Mouse (Mus musculus) embryo, embryonic 10 days (tissue): Measurements from ENCODE around the gene Ppt1.
"Not testable (repeated sequence)": the region's sequence is repeated elsewhere in the genome, so short reads cannot be mapped to it uniquely, and the experiment has no call there.

Experiments used
- DNase-seq: peaks from one replicate; pipeline ENCODE4 v3.0.0-alpha.2; 2015; ENCODE audit warnings: low spot score

Ppt1 gene

DNA sequence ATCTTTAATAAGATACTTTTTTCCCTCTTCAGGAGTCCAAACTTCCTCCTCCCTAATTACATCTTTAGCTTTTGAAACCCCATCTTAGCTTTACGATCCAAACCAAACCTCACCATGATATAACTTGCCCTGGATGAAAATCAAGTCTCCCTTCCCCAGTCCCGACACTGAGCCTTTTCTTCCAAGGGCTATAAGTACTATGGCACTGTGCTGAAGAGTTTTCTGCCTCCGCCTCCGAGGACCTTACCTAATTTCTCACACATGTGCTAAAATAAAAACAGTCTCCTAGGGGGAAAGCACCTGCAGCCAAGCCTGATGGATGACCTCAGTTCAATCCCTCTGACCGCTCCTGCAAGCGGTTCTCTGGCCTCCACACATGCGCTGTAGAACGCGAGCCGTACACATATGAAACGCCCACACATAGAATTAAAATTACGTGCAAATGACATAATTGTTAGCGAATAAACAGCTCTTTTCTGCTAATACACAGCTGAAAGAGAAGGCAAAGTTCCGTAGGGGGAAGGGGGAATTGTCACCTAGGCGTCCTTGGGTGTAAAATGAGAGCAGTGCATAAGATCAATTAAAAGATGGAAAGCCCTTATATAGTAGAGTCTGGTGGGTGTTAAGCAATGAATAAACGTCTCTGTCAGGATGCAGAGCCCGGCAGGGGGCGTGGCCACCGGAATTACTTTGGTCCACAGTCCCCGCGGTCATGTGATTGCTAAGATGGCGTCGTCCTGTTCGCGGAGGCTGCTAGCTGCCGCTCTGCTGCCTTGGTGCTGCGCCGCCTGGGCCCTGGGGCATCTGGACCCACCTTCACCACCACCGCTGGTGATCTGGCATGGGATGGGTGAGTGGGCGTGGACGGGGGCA is at the start of gene Ppt1:
Gene Ppt1, plus strand, starts transcription at position 713 of the 873 bp plus-strand sequence.
- peak; percentile 95 for DNase-seq

DNA sequence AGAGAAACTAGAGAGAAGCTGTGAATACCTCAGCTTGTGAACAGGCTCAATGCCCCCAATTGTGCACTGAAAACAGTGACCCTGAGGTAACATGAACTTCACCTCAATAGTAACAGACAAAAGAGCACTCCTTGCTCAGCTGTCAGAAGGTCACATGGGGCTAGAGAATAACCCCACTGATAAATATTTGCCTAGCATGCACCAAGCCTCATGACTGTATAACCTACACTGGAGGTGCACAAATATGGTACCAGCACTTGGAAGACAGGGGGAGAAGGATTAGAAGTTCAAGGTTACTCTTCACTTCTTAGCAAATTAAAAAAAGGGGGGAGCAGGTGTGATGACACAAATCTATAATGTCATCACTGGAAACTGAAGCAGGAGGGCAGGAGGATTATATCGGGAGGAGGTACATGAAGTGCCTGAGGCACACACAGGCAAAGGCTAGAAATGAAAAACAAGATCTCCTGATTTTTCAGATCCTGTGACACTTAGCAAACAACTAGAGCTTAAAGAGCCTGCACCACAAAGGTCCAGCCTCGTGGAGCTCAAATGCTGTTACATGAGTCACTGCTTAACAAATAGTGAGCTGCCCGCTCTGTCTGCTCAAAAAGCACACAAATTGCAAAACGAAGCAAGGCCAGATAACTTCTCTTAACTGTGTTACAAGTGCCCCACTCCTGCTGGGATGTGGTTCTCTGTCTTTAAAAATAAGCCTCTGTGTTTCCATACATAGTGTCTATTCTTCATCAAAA is 46.5 kb upstream of the Ppt1 start:
- DNase-seq, result no peak

DNA sequence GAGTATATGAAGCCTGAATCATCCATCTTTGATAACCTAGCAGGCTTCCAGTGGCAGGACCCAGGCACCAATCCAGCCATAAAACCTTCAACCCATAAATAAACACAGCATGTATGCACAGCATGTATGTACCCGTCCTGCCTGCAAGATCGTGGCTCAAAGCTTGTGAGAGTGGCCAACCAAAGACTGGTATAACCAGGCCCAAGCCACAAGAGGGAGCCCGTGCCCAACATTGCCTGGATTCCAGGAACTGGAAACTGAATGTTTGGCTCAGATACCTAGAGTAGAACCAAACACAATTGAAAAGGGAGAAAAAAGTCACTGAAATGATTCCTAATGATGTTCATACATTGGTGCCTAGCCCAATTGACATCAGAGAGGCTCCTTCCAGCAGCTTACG is 27.9 kb upstream of the Ppt1 start:
- peak; percentile 89 for DNase-seq

DNA sequence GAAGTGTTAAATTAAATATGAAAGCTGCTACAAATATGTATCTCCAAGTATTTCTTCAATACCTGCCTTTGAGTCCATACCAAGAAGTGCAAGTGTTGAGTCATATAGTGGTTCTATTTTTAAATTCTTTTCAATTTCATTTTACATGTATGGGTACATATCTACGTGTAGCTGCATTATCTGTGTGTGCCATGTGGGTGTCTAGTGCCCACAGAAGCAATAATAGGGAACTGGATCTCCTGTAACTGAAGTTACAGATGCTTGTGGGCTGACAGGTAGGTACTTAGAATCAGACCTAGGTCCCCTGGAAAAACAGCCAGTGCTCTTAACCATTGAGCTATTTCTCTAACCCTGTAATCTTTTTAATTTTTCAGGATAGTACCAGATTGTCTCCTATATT is 24.9 kb upstream of the Ppt1 start:
- DNase-seq, result no peak

DNA sequence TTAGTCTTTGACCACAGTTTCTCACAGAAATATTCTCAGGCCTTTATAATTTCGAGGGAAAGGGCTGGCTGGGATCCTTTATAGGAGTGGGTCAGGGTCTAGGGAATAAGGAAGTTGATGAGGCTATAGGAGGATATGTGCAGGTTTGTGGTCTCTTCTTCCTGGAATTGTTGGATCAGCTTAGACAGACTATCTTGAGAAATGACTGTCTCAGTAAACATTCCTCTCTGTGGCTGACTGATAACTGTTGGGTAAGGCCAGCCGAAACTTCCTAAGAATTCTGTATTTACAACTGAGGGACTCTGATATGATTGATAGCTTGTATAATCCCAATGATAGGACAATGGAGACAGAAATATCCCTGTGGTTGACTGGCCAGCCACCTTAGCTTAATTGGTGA is 24.2 kb upstream of the Ppt1 start:
- DNase-seq, result no peak

DNA sequence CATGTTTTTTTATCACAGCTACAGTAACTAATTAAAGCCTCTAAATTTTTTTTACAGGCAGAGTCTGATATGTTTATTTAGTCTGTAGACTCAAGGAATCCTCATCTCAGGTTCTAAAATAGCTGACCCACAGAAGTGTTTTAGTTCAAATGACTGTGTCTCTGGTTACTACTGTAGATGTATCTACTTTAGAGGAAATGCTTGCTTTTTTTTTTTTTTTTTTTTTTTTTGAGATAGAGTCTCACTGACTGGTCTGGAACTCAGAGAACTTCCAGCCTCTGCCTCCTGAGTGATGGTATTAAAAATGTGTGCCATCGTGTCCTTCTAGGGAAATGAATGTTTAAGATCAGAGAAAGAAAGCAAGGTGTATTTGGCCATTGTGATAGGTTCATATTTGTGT is 19.8 kb upstream of the Ppt1 start:
- no peak for DNase-seq

DNA sequence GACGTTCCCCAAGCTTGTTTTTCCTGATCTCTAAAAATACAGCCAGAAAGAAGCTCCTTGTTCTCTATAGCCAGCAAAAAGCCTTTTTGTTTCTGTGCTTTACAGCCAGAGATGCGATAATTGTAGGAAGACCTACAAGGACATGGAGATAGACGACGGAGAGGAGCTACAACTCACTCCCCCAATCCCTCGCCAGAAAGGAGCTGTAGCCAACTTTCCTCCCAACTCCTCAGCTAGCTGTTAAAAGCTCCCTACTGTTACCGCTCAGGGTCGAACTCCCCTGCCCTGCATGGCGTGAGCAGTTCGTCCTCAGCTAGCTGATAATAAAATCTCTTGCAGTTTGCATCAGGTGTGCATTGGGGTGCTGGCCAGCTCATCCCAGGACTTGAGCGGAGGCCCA is 15.1 kb upstream of the Ppt1 start:
- not testable (repeated sequence) for DNase-seq

DNA sequence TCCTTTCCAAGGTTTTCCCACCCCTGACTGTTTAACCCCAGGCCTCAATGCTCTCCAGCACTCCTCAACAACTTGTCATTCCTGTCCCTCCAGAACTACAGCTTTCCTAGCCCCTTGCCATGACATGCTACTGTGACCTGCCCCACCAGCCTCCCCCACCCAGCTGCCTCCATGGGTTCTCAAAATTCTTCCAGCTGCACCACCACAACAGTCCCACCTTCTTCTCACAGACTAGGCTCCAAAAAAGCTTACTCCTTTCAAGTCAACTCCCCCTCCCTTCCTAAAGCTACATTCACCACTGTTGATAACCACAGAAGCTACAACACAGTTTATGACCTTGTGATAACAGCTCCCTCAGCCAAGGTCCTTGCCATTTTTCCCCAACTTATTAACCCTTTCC is 8.4 kb upstream of the Ppt1 start:
- DNase-seq, result no peak

DNA sequence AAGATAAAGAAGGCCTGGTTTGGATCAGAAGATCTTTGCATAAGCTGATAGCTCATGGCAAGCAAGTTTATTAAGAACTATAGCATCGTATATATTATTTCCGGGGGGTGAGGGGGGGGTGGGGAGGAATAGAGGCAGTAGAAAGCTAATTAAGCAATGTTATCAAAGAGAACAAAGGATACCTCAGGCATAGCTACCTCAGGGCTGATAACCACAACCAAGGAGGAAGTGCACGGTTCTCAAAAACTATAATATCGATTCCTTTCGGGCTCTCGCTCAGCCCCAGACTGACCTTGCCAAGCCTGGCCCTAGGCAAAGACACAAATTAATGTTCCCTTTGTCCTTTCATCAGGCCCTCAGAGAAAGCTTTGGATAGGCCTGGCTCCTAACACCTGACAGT is 6.7 kb upstream of the Ppt1 start:
- DNase-seq, result no peak

DNA sequence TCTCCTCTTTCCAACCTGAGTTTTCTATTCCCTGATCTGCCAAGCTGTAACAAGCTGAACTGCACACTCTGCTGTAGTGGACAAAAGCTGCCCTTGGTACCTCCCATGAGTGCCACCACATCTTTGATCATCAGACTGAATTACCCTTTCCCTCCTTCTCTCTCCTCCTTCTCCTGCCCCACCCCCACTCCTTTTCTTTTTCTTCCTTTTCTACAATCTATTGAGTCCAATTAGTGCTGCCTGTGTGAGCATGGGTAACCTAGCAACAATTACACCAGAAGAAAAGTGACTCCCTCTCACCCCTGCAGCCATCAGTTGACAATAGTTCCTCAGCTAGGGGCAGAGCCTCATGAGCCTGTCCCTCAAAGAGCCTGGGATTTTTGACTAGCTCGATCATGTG is 4.2 kb upstream of the Ppt1 start:
- DNase-seq, result peak; percentile 84

DNA sequence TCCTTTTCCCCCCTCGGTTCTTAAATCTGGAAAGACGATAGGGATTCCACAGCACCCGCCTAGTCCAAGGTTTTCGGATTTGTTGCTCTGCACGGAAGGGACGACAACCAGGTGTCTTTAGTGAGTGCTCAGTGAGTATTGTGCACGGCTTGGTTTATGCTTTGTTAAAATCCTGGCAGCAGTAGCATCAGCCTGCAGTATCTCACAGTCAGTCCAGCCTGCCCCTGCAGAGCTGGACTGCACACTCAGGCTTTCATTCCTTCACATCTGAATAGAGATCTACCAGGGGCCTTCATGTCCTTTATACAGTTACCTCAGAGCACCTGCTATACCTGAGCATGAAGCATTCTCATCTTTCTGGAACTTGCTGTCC is 347 bp downstream of the Ppt1 start:
- DNase-seq, result no peak

DNA sequence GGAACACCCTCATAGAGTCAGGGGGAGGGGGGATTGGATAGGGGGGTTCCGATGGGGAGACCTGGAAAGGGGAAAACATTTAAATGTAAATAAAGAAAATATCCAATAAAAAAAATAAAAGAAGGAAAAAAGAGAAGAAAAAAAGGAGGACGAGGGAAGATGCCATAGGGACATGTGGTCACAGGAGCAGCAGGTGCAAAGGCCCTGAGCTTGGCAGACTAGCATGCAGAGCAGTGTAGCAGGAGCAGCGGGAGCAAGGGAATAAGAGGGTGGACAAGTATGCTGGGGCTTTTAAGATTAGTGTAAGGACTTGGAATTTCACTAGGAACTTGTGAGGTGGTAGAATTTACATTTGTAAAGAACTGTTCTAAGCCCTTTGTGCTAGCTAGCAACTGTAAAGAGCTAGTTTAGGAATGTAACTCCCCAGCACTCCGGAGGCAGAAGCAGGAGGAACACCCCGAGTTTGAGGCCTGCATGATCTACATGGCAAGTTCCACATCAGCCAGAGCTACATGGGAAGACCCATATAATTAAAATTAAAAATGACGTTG is 1.2 kb downstream of the Ppt1 start:
- no peak for DNase-seq

DNA sequence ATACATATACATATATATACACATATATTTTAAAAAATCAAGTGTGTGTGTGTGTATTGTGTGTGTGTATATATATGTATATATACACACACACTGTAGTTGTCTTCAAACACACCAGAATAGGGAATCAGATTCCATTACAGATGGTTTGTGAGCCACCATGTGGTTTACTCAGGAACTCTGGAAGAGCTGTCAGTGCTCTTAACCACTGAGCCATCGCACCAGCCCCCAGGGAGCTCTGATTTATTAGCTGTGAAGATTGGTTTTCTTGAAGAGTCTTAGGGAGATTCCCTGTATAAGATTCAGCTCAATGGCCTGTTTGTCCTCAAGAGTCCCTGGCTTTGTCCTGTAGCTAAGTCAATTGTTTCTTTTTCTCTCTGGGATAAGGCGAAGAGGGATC is 2.0 kb downstream of the Ppt1 start:
- DNase-seq, result no peak

DNA sequence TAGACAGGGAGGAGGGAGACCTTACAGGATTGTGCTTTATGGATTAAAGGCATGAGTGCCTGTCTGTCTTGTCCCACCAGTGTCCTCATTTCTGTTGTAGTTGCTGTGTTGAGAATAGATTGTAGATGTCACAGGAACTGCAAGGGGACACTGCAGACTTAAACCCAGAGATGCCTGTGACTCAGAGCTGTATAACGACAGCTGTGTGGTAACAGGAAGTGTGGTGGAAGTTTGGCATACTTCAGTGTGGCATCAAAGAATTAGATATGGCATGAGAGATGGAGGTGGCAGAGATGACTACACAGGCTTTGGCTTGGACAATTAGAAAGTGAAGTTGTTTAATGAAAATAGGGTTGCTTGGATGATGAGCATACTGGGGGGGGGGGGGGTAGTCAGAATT is 2.4 kb downstream of the Ppt1 start:
- no peak for DNase-seq

DNA sequence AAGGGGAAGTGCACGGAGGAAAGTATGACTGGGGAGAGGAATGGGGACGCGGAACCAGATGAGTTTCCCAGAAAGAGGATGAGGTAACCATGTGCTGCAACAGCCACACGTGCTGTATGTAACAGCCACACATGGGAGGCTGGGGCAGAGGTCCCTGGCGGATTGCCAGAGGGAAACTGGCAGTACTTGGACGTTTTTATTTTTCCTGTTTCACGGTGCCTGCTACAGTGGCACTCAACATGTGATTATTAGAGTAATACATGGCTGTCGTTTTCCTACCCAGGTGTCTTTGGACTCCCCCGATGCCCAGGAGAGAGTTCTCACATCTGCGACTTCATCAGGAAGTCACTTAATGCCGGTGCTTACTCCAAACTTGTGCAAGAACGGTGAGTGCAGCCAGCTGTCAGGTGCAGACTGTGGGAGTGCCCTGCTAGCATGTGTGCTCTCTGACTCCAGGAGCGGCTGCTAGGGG is 12.1 kb downstream of the Ppt1 start:
- no peak for DNase-seq

DNA sequence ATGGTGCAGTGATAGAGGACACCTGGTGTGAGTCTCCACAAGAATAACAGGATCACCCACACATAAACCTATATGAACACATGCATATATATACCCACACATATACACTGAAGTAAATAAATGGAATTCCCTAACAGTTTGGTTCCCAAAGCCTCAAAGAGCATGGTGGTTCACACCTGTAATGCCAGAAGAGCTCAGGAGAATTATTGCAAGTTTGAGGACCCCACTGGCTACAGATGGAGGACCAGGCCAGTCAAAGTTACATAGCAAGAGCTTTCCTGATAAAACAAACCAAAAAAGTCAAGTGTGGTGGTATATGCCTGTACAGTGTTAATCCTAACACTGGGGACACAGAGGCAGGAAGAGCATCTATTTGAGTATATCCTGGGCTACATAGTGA is 15.5 kb downstream of the Ppt1 start:
- no peak for DNase-seq

DNA sequence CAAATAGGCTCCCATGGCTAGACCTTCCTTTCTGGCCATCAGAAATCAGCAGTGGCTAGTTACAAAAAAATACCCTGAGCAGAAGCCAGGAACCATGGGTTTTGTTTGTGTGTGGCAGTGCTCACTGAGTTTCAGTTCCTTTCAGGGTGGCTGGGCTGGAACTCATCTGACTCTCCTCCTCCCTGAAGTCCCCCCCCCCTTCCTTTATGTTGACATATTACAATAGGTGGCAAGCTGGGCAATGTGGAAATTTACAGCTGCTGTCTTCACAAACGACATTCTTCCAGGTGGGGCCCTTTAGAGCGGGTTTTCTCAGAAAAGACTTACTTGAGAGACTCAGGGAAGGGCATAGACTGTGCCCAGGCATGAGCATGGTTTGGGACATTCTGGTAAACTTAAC is 17.6 kb downstream of the Ppt1 start:
- DNase-seq, result no peak

DNA sequence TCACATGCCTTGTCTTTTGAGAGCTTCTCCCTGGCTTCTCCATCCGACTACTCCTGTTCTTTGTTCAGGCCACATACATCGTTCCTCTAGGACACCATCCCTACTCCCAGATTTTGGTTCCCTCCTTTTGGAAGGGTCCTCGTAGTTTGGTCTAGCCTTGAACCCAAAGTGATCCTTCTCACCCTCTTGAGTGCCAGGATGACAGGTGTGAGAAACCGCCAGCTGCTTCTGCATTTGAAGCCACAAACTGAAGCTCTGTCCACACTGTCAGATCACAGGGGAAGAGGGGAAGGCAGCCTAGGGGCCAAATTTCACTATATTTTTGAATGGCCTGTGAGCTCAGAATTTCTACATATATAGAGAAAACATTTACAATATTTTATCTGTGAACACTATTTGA is 18.7 kb downstream of the Ppt1 start:
- no peak for DNase-seq

DNA sequence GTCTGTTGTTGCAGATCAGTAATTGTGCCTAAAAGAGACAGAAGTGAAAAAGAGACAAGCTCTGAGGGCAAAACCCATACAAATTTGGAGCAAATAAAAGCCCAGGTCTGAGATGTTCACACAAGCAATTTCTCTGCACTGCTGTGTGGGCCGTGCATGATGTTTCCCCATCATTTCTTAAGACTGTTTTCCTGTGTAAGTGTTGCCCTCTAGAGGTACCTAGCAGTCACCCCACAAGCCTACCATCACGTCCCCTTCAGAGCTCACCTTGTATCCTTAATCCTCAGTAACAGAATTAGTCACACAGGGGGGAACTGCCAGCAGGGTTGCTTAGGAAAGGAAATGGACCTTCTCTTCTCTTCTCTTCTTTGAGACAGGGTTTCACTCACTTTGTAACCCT is 21.9 kb downstream of the Ppt1 start:
- DNase-seq, result no peak

DNA sequence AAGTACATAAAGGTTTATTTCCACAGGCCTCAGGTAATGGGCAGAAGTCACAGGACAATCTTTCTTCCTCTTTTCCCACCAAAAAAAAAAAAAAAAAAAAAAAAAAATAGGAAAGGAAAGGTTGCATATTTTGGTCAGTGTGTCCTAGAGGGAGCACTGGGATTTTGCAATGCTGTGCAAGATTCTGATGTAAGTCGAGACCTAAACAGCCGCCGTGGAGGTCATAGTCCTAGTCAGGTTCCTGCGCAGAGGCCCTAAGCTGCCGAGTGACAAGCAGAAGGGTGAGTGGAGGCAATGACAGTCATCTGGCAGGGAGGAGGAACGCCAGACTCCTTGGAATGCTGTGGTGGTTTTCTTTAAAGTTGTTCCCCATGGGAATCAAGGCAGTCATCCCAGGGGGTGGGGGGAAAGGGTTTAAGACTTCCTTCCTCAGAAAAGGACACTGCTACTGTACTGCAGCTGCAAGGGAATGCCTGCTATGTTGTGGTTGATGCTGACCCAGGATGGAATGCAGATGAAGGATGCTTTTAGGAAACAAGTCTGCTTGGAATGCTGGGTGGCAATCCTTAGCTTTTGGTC is 23.1 kb downstream of the Ppt1 start:
- no peak for DNase-seq

DNA sequence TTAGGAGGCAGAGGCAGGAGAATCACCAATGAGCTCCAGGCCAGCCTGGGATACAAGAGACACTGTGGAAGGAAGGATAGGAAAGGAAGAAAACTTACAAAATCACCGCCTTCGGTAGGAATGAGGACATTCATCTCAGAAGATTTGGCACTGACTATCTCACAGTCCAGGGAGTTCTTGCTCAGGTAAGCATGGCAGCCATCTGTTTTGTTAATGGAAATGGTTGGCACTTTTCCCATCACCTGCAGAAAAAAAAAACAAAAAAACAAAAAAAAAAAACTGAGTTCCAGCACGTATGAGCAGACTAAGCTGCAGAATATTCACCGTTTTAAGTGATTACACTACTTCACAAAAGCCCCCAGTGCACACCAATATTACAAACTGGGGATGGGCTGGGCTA is 25.8 kb downstream of the Ppt1 start:
- DNase-seq, result no peak

DNA sequence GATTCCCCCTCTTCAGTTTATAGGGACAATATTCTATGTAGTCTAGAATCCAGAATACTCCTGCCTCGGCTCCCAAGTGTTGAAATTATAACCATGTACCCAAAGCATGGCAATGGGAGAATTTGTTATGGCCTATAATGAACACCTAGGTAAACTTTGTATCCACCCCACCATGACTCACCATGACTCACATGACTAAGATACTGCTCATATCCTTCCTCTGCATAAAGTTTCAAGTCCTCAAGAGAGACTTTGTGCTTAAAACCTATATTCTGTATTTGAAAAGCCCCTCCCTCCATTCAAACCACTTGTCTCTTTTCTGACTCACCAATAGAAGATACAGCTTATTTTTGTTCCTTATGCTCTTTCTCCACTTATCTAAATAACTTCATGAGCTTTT is 32.0 kb downstream of the Ppt1 start:
- no peak for DNase-seq

DNA sequence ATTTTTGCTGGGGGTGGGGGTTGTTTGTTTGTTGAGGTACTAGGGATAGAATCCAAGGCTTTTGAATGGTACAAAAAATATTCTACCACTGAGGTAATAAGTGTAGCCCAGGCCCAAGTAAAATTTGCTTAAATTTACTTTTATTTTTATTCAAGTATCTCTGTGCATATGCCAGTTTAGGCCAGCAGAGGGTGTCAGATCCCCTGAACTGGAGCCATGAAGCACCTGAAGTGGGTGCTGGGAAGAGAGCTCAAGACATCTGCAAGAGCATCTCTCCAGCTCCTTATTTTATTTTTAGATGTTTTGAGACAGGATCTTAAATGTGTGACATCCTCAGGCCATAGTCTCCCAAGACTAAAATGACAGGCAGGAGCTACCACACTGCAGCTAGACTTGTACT is 34.0 kb downstream of the Ppt1 start:
- peak; percentile 39 for DNase-seq
